ENCODE assay signal across 9 mouse cellular contexts in the genomic region with DNA sequence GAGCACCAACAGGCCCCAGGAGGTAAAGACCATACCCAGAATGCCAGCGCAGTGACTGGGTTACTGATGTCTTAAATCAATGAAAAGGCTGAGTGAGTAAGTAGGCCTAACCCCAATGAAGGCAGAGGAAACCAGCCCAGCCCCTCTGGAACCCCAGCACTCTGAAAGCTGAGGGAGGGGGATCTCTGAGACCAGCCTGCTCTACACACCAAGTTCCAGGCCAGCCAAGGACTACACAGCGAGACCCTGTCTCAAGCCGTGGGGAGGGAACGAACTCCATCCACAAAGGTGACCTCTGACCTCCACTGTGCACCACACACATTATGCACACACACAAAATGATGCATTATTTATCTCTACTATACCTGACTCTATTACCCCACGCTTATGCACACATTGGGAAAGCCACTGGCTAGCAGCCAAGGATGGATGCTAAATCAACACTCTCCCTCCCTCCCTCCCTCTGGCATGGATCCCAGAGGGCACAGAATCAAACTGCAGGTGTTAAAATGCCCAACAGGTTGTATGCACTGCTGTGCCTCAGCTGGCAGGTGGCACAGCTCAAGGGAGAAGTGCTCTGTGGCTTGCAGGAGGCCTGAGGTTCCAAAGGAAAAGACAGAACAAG. TPM values are rescaled to one million over a fixed set of nuclear protein-coding genes. Genes with fewer than 3 reads are reported as not detected.
A peak's percentile ranks its signal among the peaks of the same experiment; 100 is the strongest.
DNase-seq lines count a peak whose midpoint lies in the region; ATAC-seq lines count a peak whose summit lies in the region.
"Had no signal": no experiment of that assay in that cellular context is flagged by ENCODE, and none has a peak within 500 bp of the region (broad histone marks: within the 10 kb centered on the region; RNA-seq: fewer than 3 reads in every experiment).

No protein-coding gene starts in this region.

- peak; percentile 18 for ATAC-seq in kidney, embryonic 15.5 days (replicated peaks; ENCODE audit: low FRiP score)
- 0 out of 2 replicates have a peak, but pooled peaks have one; percentile 33 for ATAC-seq in embryonic facial prominence, embryonic 13.5 days (ENCODE audit: insufficient number of reproducible peaks, insufficient read depth, low FRiP score, low TSS enrichment, low read depth)
- ATAC-seq in intestine, embryonic 16.5 days, result peak; percentile 77

- peaks cover 16% of the 10 kb centered on the region for H3K27me3 ChIP-seq in kidney, embryonic 15.5 days
- H3K27me3 ChIP-seq in embryonic facial prominence, embryonic 13.5 days, result peaks cover 14% of the 10 kb centered on the region; the same call in 1 of the 2 replicates
- no peaks in the 10 kb centered on the region; the same call in 1 of the 2 replicates for H3K27me3 ChIP-seq in intestine, embryonic 16.5 days (replicated peaks; ENCODE audit: control insufficient read depth, insufficient read depth, low read length)

- H3K9ac ChIP-seq in kidney, embryonic 15.5 days, result no peak overlapping the region
- H3K9ac ChIP-seq in embryonic facial prominence, embryonic 13.5 days, result no peak overlapping the region
- no peak overlapping the region; the same call in 1 of the 2 replicates for H3K9ac ChIP-seq in intestine, embryonic 16.5 days (ENCODE audit: low read depth, low read length)

- intact Hi-C loops in heart, postnatal 14 days (cut with DNase I), result no loop called here

- 0 out of 2 replicates have a peak overlapping the region, but pooled peaks have one; percentile 19 for H3K27ac ChIP-seq in kidney, embryonic 15.5 days
- H3K27ac ChIP-seq in embryonic facial prominence, embryonic 13.5 days, result no peak overlapping the region
- H3K27ac ChIP-seq in intestine, embryonic 16.5 days (ENCODE audit: low read length), result peak overlapping the region; percentile 39
- H3K27ac ChIP-seq: left cerebral cortex, adult 2 months had no signal

- H3K36me3 ChIP-seq in kidney, embryonic 15.5 days, result no peaks in the 10 kb centered on the region
- no peaks in the 10 kb centered on the region for H3K36me3 ChIP-seq in embryonic facial prominence, embryonic 13.5 days
- no peaks in the 10 kb centered on the region for H3K36me3 ChIP-seq in intestine, embryonic 16.5 days (ENCODE audit: control insufficient read depth, insufficient read depth, low read length)

- no peak overlapping the region for H3K4me2 ChIP-seq in kidney, embryonic 15.5 days
- H3K4me2 ChIP-seq in embryonic facial prominence, embryonic 13.5 days, result no peak overlapping the region
- H3K4me2 ChIP-seq in intestine, embryonic 16.5 days (ENCODE audit: low read depth, low read length), result no peak overlapping the region

- H3K9me3 ChIP-seq in kidney, embryonic 15.5 days (replicated peaks), result no peaks in the 10 kb centered on the region
- no peaks in the 10 kb centered on the region for H3K9me3 ChIP-seq in embryonic facial prominence, embryonic 13.5 days
- no peaks in the 10 kb centered on the region for H3K9me3 ChIP-seq in intestine, embryonic 16.5 days (ENCODE audit: control insufficient read depth, low read length)

- 49% methylated on average over 5 of the region's 5 CpGs for WGBS in kidney, embryonic 15.5 days
- WGBS in embryonic facial prominence, embryonic 13.5 days, result 68% methylated on average over 5 of the region's 5 CpGs
- WGBS in intestine, embryonic 16.5 days, result 46% methylated on average over 5 of the region's 5 CpGs

- H3K4me1 ChIP-seq in kidney, embryonic 15.5 days, result peaks cover 50% of the 10 kb centered on the region
- H3K4me1 ChIP-seq in embryonic facial prominence, embryonic 13.5 days, result peaks cover 9% of the 10 kb centered on the region; the same call in 1 of the 2 replicates
- H3K4me1 ChIP-seq in intestine, embryonic 16.5 days (ENCODE audit: control insufficient read depth, insufficient read depth, low read length), result peaks cover 28% of the 10 kb centered on the region

- DNase-seq in kidney, adult 11 months, result no peak
- DNase-seq in lung, postnatal 36 days, result peak; percentile 68
- DNase-seq in thymus, postnatal 14 days, result no peak
- no peak for DNase-seq in ovary, postnatal 14 days (ENCODE audit: low spot score)
- no peak for DNase-seq in heart, postnatal 14 days

- no peak overlapping the region for H3K4me3 ChIP-seq in kidney, embryonic 15.5 days (replicated peaks)
- no peak overlapping the region for H3K4me3 ChIP-seq in embryonic facial prominence, embryonic 13.5 days
- no peak overlapping the region for H3K4me3 ChIP-seq in intestine, embryonic 16.5 days (ENCODE audit: low read length)
- H3K4me3 ChIP-seq: left cerebral cortex, adult 2 months had no signal

RNA-seq across cellular contexts. Expression of a gene that starts 9.7 kb away (rescaled TPM):
- polyA plus RNA-seq in kidney, embryonic 15.5 days (2015; fragmentation: Nextera tagmentation; extraction: Ambion mirVana), result 0.87 and 1.00 TPM in 2 replicates
- 0.39 and 0.46 TPM in 2 replicates for polyA plus RNA-seq in embryonic facial prominence, embryonic 13.5 days (2015; fragmentation: Nextera tagmentation; extraction: Ambion mirVana)
- 3.8 and 4.0 TPM in 2 replicates for polyA plus RNA-seq in intestine, embryonic 16.5 days (2015; fragmentation: Nextera tagmentation; extraction: Ambion mirVana)
- total RNA-seq in heart, postnatal 14 days (2021), result not detected

RNA-seq across cellular contexts. Expression of a gene that starts 39.0 kb away (rescaled TPM):
- 0.58 and 0.62 TPM in 2 replicates for polyA plus RNA-seq in kidney, embryonic 15.5 days (2015; fragmentation: Nextera tagmentation; extraction: Ambion mirVana)
- polyA plus RNA-seq in embryonic facial prominence, embryonic 13.5 days (2015; fragmentation: Nextera tagmentation; extraction: Ambion mirVana), result 0.59 and 0.60 TPM in 2 replicates
- polyA plus RNA-seq in intestine, embryonic 16.5 days (2015; fragmentation: Nextera tagmentation; extraction: Ambion mirVana), result 0.32 TPM in 1 of 2 replicates, not detected in the other
- total RNA-seq in heart, postnatal 14 days (2021), result not detected
- total RNA-seq: left cerebral cortex, adult 2 months had no signal

RNA-seq across cellular contexts. Expression of a gene that starts 49.8 kb away (rescaled TPM):
- 0.55 and 0.78 TPM in 2 replicates for polyA plus RNA-seq in kidney, embryonic 15.5 days (2015; fragmentation: Nextera tagmentation; extraction: Ambion mirVana)
- 0.14 and 0.56 TPM in 2 replicates for polyA plus RNA-seq in embryonic facial prominence, embryonic 13.5 days (2015; fragmentation: Nextera tagmentation; extraction: Ambion mirVana)
- 1.9 and 2.5 TPM in 2 replicates for polyA plus RNA-seq in intestine, embryonic 16.5 days (2015; fragmentation: Nextera tagmentation; extraction: Ambion mirVana)
- total RNA-seq in heart, postnatal 14 days (2021), result under 1 TPM in 1 of 2 experiments, not detected in 1; 0.68 TPM
- total RNA-seq: left cerebral cortex, adult 2 months had no signal

Comparison
In these comparisons a context has a peak if more than half of its experiments do, and no peak if none do; other contexts are left out.
1. ATAC-seq: peak in every context shown above with its lines; median percentile 77 in intestine, embryonic 16.5 days; 33 in embryonic facial prominence, embryonic 13.5 days; 18 in kidney, embryonic 15.5 days.